Mouse (Mus musculus): ENCODE results near the gene Nr3c2. TPM values are rescaled to one million over a fixed set of nuclear protein-coding genes. Genes with fewer than 3 reads are reported as not detected.

Gene Nr3c2
- polyA plus RNA-seq, 1 experiment from 2014 or later, result 6.0 TPM

DNA sequence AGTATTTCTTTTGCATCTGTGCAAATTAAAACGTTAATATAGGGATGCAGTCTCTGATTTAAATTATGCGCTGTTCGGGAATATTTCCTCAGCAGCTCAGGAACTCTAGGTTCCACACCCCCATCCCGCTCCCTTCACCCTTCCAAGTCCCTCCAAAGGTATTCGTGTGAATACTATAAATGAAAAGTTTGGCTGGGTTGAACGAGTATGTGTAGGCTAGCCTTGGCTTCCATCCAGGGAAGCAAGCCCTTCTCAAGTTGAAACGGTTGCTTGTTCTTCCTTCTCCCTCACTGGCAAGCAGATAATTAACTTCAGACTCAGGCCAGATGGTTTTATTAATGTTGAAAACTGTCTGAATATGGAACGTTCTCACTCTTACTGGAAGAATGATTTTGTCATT lies 186.8 kb downstream of the Nr3c2 start:
- H3K36me3 ChIP-seq (replicated peaks; ENCODE audit: control insufficient read depth, insufficient read depth), result no peaks in the 10 kb centered on the region
- no peak overlapping the region for H3K9ac ChIP-seq
- no peak for DNase-seq (ENCODE audit: low spot score)
- no peak overlapping the region for H3K4me3 ChIP-seq (replicated peaks; ENCODE audit: low read length)
- H3K27me3 ChIP-seq (ENCODE audit: control insufficient read depth, insufficient read depth, low read length), result no peaks in the 10 kb centered on the region
- 78% methylated on average over 8 of the region's 8 CpGs for WGBS
- H3K27ac ChIP-seq, result no peak overlapping the region
- H3K4me1 ChIP-seq (replicated peaks; ENCODE audit: control insufficient read depth, insufficient read depth, low read length), result no peaks in the 10 kb centered on the region
- no peaks in the 10 kb centered on the region for H3K9me3 ChIP-seq (ENCODE audit: control insufficient read depth, low read length)
- no peak for ATAC-seq (ENCODE audit: low FRiP score)
- no peak overlapping the region for H3K4me2 ChIP-seq (replicated peaks)

DNA sequence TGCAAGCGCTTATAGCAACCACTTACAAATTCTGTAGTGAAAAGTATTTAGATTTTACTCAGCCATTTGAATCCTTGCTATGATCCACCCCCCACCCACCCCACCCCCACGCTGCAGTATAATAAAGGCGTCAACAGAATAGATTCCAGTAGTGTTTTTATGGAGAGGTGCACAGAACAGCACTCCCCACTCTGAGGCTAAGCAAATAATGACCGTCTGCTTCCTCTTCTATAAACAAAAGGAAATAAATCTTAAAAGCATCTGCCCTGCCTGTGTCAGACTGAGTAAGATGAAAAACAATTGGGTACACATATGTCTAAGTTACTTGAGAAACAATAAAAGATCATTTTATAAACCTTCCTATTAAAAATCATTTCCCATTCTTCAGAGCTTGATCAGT lies 197.5 kb downstream of the Nr3c2 start:
- ATAC-seq (ENCODE audit: low FRiP score), result no peak
- Histone ChIP-seq H3K4me1 (replicated peaks; ENCODE audit: control insufficient read depth, insufficient read depth, low read length) (no peaks in the 10 kb centered on the region), H3K27me3 (ENCODE audit: control insufficient read depth, insufficient read depth, low read length) (no peaks in the 10 kb centered on the region), H3K9ac (no peak overlapping the region), H3K27ac (no peak overlapping the region), H3K9me3 (ENCODE audit: control insufficient read depth, low read length) (no peaks in the 10 kb centered on the region), H3K4me2 (replicated peaks) (no peak overlapping the region), H3K4me3 (replicated peaks; ENCODE audit: low read length) (no peak overlapping the region), H3K36me3 (replicated peaks; ENCODE audit: control insufficient read depth, insufficient read depth) (no peaks in the 10 kb centered on the region)
- no peak for DNase-seq (ENCODE audit: low spot score)
- 60% methylated on average over 4 of the region's 4 CpGs for WGBS

DNA sequence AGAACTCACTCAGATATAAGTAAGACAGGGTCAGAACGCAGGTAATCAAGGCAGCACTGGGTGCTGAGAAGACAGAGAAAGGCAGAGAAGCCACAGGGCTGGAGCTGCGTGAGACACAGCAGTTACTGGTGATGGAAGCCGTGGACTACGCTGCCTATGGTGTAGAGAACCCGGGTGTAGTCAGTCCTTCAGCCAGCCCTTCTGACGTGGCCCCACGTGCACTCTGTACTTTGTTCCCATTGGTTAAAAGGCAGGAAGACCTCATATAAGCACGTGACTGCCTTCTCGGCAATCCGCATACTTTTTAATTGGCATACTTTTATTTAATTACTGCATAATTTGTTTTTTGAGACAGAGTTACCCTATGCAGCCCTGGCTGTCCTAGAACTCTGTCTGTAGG lies 198.9 kb downstream of the Nr3c2 start:
- no peaks in the 10 kb centered on the region for H3K9me3 ChIP-seq (ENCODE audit: control insufficient read depth, low read length)

DNA sequence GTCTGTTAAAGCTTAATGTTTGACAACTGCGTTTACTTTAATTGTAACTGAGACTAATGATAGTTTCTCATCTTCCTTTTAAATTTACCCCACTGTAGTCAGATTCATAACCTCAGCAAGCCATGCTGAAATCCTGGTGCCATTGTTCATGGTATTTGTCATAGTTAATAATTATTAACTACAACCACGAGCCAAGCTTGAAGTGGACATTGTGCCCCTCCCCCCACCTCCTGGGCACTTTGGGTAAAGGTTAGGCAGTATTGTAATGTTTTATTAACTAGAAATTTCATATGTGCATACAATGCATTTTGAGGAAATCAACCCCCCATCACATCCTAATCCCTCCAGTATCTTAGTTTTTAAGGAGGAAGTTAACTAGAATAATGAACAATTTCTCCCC lies 201.1 kb downstream of the Nr3c2 start:
- Histone ChIP-seq H3K4me3 (replicated peaks; ENCODE audit: low read length) (no peak overlapping the region), H3K27ac (no peak overlapping the region), H3K9ac (no peak overlapping the region), H3K4me2 (replicated peaks) (no peak overlapping the region), H3K4me1 (replicated peaks; ENCODE audit: control insufficient read depth, insufficient read depth, low read length) (no peaks in the 10 kb centered on the region), H3K27me3 (ENCODE audit: control insufficient read depth, insufficient read depth, low read length) (no peaks in the 10 kb centered on the region), H3K36me3 (replicated peaks; ENCODE audit: control insufficient read depth, insufficient read depth) (no peaks in the 10 kb centered on the region), H3K9me3 (ENCODE audit: control insufficient read depth, low read length) (no peaks in the 10 kb centered on the region)
- WGBS, result 73% methylated on average over 2 of the region's 2 CpGs
- ATAC-seq (ENCODE audit: low FRiP score) (no peak), DNase-seq (ENCODE audit: low spot score) (no peak)

More for the DNA sequence above, 198.9 kb downstream of the Nr3c2 start:
- H3K36me3 ChIP-seq (replicated peaks; ENCODE audit: control insufficient read depth, insufficient read depth), result no peaks in the 10 kb centered on the region
- no peak overlapping the region for H3K9ac ChIP-seq
- DNase-seq (ENCODE audit: low spot score), result no peak
- no peak overlapping the region for H3K4me2 ChIP-seq (replicated peaks)
- H3K4me3 ChIP-seq (replicated peaks; ENCODE audit: low read length), result no peak overlapping the region
- no peak overlapping the region for H3K27ac ChIP-seq
- no peak for ATAC-seq (ENCODE audit: low FRiP score)
- no peaks in the 10 kb centered on the region for H3K4me1 ChIP-seq (replicated peaks; ENCODE audit: control insufficient read depth, insufficient read depth, low read length)
- no peaks in the 10 kb centered on the region for H3K27me3 ChIP-seq (ENCODE audit: control insufficient read depth, insufficient read depth, low read length)
- 87% methylated on average over 10 of the region's 10 CpGs for whole genome bisulfite sequencing

DNA sequence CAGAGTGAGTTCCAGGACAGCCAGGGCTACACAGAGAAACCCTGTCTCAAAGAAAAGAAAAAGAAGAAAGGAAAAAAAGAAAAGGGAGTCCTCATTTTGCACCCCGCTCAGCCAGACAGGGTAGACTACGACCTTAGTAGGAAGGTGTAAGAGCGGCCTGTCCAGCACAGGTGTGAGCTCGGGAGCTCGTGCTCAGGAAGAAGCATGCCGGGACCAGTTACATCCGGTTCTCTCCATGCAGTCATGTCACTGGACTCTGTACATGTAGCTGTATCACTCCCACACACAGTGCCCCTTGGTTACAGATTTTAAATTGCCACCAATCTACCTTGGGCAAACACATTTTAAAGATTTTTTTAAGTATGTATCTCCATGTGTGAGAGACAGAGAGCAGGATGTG lies 203.6 kb downstream of the Nr3c2 start:
- WGBS, result 95% methylated on average over 7 of the region's 7 CpGs

DNA sequence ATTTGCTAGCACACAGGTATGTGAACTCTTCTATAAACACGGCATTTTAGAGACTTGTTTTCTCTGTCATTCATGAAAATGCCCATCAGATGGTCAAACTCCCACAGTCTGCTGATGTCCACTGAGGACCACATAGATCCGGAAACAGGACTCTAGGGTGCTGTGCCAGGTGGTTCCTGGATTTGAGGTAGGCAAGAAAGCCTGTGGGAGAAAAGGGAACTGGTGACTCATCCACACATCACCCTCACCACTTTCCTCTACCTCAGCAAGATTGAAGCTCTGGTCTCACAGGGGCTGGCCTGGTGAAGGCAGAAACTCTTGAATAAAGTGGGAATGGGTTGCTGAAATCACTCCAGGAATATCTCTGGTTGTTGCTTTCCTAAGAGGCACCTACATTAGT lies 213.5 kb downstream of the Nr3c2 start:
- ATAC-seq (ENCODE audit: low FRiP score) (no peak), DNase-seq (ENCODE audit: low spot score) (no peak)
- H3K4me3 ChIP-seq (replicated peaks; ENCODE audit: low read length), result no peak overlapping the region
- H3K9me3 ChIP-seq (ENCODE audit: control insufficient read depth, low read length), result no peaks in the 10 kb centered on the region
- no peaks in the 10 kb centered on the region for H3K27me3 ChIP-seq (ENCODE audit: control insufficient read depth, insufficient read depth, low read length)
- no peak overlapping the region for H3K27ac ChIP-seq
- 94% methylated on average over 2 of the region's 2 CpGs for WGBS
- no peaks in the 10 kb centered on the region for H3K4me1 ChIP-seq (replicated peaks; ENCODE audit: control insufficient read depth, insufficient read depth, low read length)
- H3K4me2 ChIP-seq (replicated peaks), result no peak overlapping the region
- H3K9ac ChIP-seq, result no peak overlapping the region
- H3K36me3 ChIP-seq (replicated peaks; ENCODE audit: control insufficient read depth, insufficient read depth), result no peaks in the 10 kb centered on the region

More for the DNA sequence above, 203.6 kb downstream of the Nr3c2 start:
- H3K36me3 ChIP-seq (replicated peaks; ENCODE audit: control insufficient read depth, insufficient read depth), result no peaks in the 10 kb centered on the region
- DNase-seq (ENCODE audit: low spot score) (no peak), ATAC-seq (ENCODE audit: low FRiP score) (no peak)
- no peak overlapping the region for H3K9ac ChIP-seq
- H3K27ac ChIP-seq, result no peak overlapping the region
- H3K4me1 ChIP-seq (replicated peaks; ENCODE audit: control insufficient read depth, insufficient read depth, low read length), result no peaks in the 10 kb centered on the region
- no peaks in the 10 kb centered on the region for H3K9me3 ChIP-seq (ENCODE audit: control insufficient read depth, low read length)
- no peak overlapping the region for H3K4me2 ChIP-seq (replicated peaks)
- no peaks in the 10 kb centered on the region for H3K27me3 ChIP-seq (ENCODE audit: control insufficient read depth, insufficient read depth, low read length)
- no peak overlapping the region for H3K4me3 ChIP-seq (replicated peaks; ENCODE audit: low read length)

DNA sequence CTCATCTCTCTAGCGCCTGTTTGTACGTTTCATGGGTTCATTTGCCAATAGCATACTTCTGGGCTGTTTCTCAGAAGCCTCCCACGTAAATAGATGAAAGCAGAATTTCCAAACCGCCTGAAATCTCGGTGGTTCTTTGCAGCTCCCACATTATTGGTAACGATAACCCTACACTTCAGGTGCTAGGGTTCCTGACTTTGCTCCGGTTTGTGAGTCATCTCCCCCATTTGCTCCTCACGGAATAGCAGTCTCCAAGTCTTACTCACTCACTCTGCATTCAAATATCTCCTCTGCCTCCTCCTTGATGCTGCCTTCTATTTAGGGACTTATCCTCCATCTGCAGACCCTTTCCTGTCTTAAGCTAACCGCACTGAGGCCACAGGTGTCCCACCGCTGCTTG lies 215.5 kb downstream of the Nr3c2 start:
- Histone ChIP-seq H3K4me2 (replicated peaks) (no peak overlapping the region), H3K36me3 (replicated peaks; ENCODE audit: control insufficient read depth, insufficient read depth) (no peaks in the 10 kb centered on the region), H3K4me1 (replicated peaks; ENCODE audit: control insufficient read depth, insufficient read depth, low read length) (no peaks in the 10 kb centered on the region), H3K9ac (no peak overlapping the region), H3K27me3 (ENCODE audit: control insufficient read depth, insufficient read depth, low read length) (no peaks in the 10 kb centered on the region), H3K27ac (no peak overlapping the region), H3K9me3 (ENCODE audit: control insufficient read depth, low read length) (no peaks in the 10 kb centered on the region), H3K4me3 (replicated peaks; ENCODE audit: low read length) (no peak overlapping the region)
- 87% methylated on average over 10 of the region's 10 CpGs for WGBS
- ATAC-seq (ENCODE audit: low FRiP score) (no peak), DNase-seq (ENCODE audit: low spot score) (no peak)

DNA sequence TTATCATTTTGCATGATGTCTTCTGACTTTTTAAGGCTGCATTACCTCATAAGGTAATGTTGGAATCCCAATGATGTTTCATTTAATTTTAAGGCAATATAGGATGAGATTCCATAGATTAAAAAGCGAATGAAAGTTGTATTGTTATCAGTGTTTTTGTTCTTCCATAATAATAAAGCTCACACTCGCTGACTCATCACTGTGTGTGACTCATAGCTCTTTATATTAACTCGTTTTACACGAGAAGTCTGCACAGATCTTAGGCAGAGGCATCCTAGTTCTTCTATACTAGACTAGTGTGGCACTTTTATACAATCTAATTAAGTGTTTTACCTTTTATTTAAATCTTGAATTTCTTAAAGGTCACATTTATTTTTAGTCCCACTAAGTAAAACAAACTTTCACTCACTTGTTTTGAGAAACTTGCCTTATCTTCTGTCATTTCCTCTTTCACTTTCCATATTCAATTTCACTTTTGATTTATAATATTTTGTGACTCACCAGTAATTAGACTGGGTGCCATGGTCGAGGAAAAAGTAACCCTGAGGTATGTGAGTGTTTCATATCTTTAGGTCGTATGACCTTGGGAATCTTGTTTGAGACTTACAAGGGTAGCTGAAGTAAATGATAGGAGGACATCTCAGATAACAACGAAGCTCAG lies 217.3 kb downstream of the Nr3c2 start:
- H3K27ac ChIP-seq, result no peak overlapping the region
- no peaks in the 10 kb centered on the region for H3K9me3 ChIP-seq (ENCODE audit: control insufficient read depth, low read length)
- DNase-seq (ENCODE audit: low spot score), result no peak
- H3K4me2 ChIP-seq (replicated peaks), result no peak overlapping the region
- no peaks in the 10 kb centered on the region for H3K4me1 ChIP-seq (replicated peaks; ENCODE audit: control insufficient read depth, insufficient read depth, low read length)
- no peak overlapping the region for H3K4me3 ChIP-seq (replicated peaks; ENCODE audit: low read length)
- no peak for ATAC-seq (ENCODE audit: low FRiP score)
- H3K36me3 ChIP-seq (replicated peaks; ENCODE audit: control insufficient read depth, insufficient read depth), result no peaks in the 10 kb centered on the region
- no peaks in the 10 kb centered on the region for H3K27me3 ChIP-seq (ENCODE audit: control insufficient read depth, insufficient read depth, low read length)
- WGBS, result 81% methylated on average over 7 of the region's 7 CpGs
- no peak overlapping the region for H3K9ac ChIP-seq

DNA sequence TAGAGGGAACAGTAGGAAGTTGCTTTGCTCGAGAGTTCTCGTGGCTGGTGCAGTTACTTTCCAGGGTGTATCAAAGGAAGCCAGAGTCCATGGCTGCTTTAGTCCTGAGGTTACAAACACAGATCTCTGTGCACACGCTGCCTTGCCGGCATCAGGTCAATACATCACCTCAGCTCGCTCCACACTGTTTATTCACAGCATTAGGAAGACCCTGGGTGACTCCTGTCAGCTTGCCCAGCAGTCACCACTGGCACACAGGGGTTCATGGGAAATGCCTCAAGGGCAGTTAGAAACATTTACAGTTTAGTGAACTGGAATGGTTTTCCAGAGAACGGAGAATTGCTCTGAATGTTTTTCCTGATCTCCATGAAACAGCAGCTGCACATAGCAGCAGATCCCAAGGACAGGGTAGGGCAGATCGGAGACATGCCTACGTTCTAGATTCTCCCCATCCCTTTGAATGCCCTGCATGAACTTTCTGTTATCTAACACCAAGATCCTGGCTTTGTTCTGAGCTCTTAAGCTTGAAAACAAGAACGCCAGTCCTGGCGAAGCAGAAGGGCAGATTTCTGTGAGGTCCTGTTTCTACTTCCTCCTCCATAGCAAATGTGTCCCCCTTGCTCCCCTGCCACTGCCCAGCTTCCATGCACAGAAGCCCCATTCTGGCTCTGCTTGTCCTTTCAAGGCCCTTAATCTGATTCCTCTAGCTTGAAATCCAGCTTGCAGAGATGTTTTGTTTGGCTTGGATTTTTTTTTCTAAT lies 221.7 kb downstream of the Nr3c2 start:
- no peak overlapping the region; the same call in 1 of the 2 replicates for H3K9ac ChIP-seq
- H3K4me1 ChIP-seq (replicated peaks; ENCODE audit: control insufficient read depth, insufficient read depth, low read length), result no peaks in the 10 kb centered on the region
- no peak overlapping the region for H3K4me3 ChIP-seq (replicated peaks; ENCODE audit: low read length)
- no peak overlapping the region for H3K4me2 ChIP-seq (replicated peaks)
- H3K9me3 ChIP-seq (ENCODE audit: control insufficient read depth, low read length), result no peaks in the 10 kb centered on the region
- DNase-seq (ENCODE audit: low spot score), result no peak
- 69% methylated on average over 10 of the region's 10 CpGs for whole genome bisulfite sequencing
- no peaks in the 10 kb centered on the region for H3K27me3 ChIP-seq (ENCODE audit: control insufficient read depth, insufficient read depth, low read length)
- no peak overlapping the region for H3K27ac ChIP-seq
- H3K36me3 ChIP-seq (replicated peaks; ENCODE audit: control insufficient read depth, insufficient read depth), result no peaks in the 10 kb centered on the region
- ATAC-seq (ENCODE audit: low FRiP score), result no peak

Data from hindbrain, embryonic 14.5 days (tissue).